8 mouse cellular contexts compared by ENCODE assay signal in the genomic region with DNA sequence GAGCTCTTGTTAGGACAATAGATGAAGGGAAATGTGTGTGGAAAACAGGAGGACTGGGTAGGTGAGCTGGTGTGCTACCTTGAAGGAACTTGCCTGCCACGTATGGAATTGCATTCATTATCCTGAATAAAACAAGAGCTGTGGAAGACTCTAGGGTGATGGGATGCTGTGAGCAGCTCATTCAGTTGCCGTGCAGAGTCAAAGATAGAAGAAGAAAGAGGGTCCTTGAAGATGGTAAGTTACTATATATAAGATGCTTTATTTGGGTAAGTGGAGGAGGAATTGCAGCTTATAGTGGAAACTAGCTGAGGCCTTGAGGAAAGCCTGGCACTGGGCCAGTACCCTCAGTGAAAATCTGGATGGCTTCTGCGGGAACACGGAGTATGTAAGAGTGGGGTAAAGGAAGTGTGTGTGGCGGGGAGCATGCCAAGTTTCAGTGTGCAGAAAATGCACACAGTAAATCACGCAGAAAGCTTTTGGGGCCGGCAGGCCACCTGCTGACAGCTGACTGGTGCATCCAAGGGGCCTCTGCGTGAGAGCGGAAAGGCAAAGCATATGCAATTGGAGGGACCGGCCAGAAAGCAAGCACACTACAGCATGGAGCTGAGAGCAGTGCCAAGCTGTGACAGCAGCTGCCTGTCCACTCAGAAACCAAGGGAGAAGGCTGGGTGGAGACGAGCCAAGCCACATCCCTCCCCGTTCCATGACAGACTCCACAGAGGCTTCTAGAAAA.
A peak's percentile ranks its signal among the peaks of the same experiment; 100 is the strongest.
DNase-seq lines count a peak whose midpoint lies in the region; ATAC-seq and TF ChIP-seq lines count a peak whose summit lies in the region.

No protein-coding gene starts in this region.

- H3K4me1 ChIP-seq in heart, embryonic 14.5 days (ENCODE audit: control insufficient read depth in 2 of 2, insufficient read depth in 2 of 2, low read length in 2 of 2) = peaks cover 10 to 45% of the 10 kb centered on the region in 2 experiments
- H3K4me1 ChIP-seq in kidney, postnatal 0 days (replicated peaks; ENCODE audit: insufficient read depth, low read length) = peaks cover 5% of the 10 kb centered on the region; the same call in 1 of the 2 replicates
- peaks cover 18% of the 10 kb centered on the region for H3K4me1 ChIP-seq in lung, embryonic 15.5 days

- WGBS in heart, embryonic 14.5 days = 23% methylated on average over 12 of the region's 12 CpGs
- WGBS in kidney, postnatal 0 days = 42% methylated on average over 12 of the region's 12 CpGs
- 20% methylated on average over 12 of the region's 12 CpGs for WGBS in lung, embryonic 15.5 days

- no peak for DNase-seq in heart, adult 8-10 months (ENCODE audit: low spot score)
- peak; percentile 3 to 32 for DNase-seq in adrenal gland, adult 18-20 months (ENCODE audit: low spot score in 2 of 2)
- peak; percentile 39 to 72 for DNase-seq in cerebellum, postnatal 4 days (ENCODE audit: low spot score in 2 of 2)
- DNase-seq in kidney, postnatal 0 days (ENCODE audit: low spot score) = peak; percentile 69
- DNase-seq in right cerebral cortex, postnatal 4 days = peak; percentile 86
- no peak for DNase-seq in urinary bladder, adult 18-20 months (ENCODE audit: low spot score in 2 of 2)

- H3K27ac ChIP-seq in heart, embryonic 14.5 days (replicated peaks in 1 of 2; ENCODE audit: control insufficient read depth in 1 of 2, insufficient read depth in 1 of 2, low read depth in 2 of 2, low read length in 2 of 2) = peak overlapping the region; percentile 48 to 78
- no peak overlapping the region for H3K27ac ChIP-seq in kidney, postnatal 0 days
- H3K27ac ChIP-seq in lung, embryonic 15.5 days = peak overlapping the region; percentile 13; the same call in 1 of the 2 replicates

- no peaks in the 10 kb centered on the region for H3K27me3 ChIP-seq in heart, embryonic 14.5 days (ENCODE audit: control insufficient read depth, insufficient read depth, low read length)
- no peaks in the 10 kb centered on the region for H3K27me3 ChIP-seq in kidney, postnatal 0 days (ENCODE audit: insufficient read depth, low read length)
- no peaks in the 10 kb centered on the region for H3K27me3 ChIP-seq in lung, embryonic 15.5 days

- H3K4me3 ChIP-seq in heart, embryonic 14.5 days (ENCODE audit: control insufficient read depth in 1 of 2, insufficient read depth in 1 of 2, low read depth in 1 of 2, low read length in 2 of 2) = peak overlapping the region in 1 of 2 experiments; percentile 17; a peak in 1 of 4 replicates
- H3K4me3 ChIP-seq in kidney, postnatal 0 days (replicated peaks; ENCODE audit: low read depth, low read length) = no peak overlapping the region
- H3K4me3 ChIP-seq in lung, embryonic 15.5 days = no peak overlapping the region

- H3K4me2 ChIP-seq in heart, embryonic 14.5 days (ENCODE audit: low read length) = peak overlapping the region; percentile 35
- no peak overlapping the region for H3K4me2 ChIP-seq in kidney, postnatal 0 days (ENCODE audit: low read length)
- peak overlapping the region; percentile 23 for H3K4me2 ChIP-seq in lung, embryonic 15.5 days

- 0 out of 2 replicates have a peak overlapping the region, but pooled peaks have one; percentile 3 for H3K9ac ChIP-seq in heart, embryonic 14.5 days (ENCODE audit: low read length)
- no peak overlapping the region for H3K9ac ChIP-seq in kidney, postnatal 0 days (ENCODE audit: low read depth, low read length)
- no peak overlapping the region for H3K9ac ChIP-seq in lung, embryonic 15.5 days

- H3K36me3 ChIP-seq in heart, embryonic 14.5 days (ENCODE audit: control insufficient read depth, insufficient read depth, low read length) = no peaks in the 10 kb centered on the region
- no peaks in the 10 kb centered on the region for H3K36me3 ChIP-seq in kidney, postnatal 0 days (ENCODE audit: insufficient read depth, low read length)
- H3K36me3 ChIP-seq in lung, embryonic 15.5 days = no peaks in the 10 kb centered on the region

- no peaks in the 10 kb centered on the region for H3K9me3 ChIP-seq in heart, embryonic 14.5 days (ENCODE audit: control insufficient read depth, low read length)
- no peaks in the 10 kb centered on the region for H3K9me3 ChIP-seq in kidney, postnatal 0 days (replicated peaks; ENCODE audit: low read length)
- no peaks in the 10 kb centered on the region for H3K9me3 ChIP-seq in lung, embryonic 15.5 days

- TF ChIP-seq CTCF in kidney, postnatal 0 days (IDR thresholded peaks at IDR 0.05; ENCODE audit: low read depth) = no peak

- ATAC-seq in heart, embryonic 14.5 days (ENCODE audit: insufficient number of reproducible peaks, insufficient read depth, low FRiP score, low read depth) = peak; percentile 56
- ATAC-seq in kidney, postnatal 0 days (replicated peaks; ENCODE audit: low FRiP score, low read depth) = peak; percentile 49; the same call in 1 of the 2 replicates
- ATAC-seq in lung, embryonic 15.5 days (ENCODE audit: borderline replicate concordance, extremely low read depth, low FRiP score, low TSS enrichment) = peak; percentile 96

Comparison
In these comparisons a context has a peak if more than half of its experiments do, and no peak if none do; other contexts are left out.
1. DNase-seq: peak in adrenal gland, adult 18-20 months (2 of 2), cerebellum, postnatal 4 days (2 of 2), kidney, postnatal 0 days (single experiment) and right cerebral cortex, postnatal 4 days (single experiment); none in heart, adult 8-10 months (single experiment) and urinary bladder, adult 18-20 months (0 of 2).
2. Peak in every context shown above with its lines, with median percentiles within 50 percentile points of each other: ATAC-seq.